In genomic region chr6:127444466-127444865, GRCm38 (mm10) we compare ENCODE assay signal across 12 mouse cellular contexts. TPM values are rescaled to one million over a fixed set of nuclear protein-coding genes. Genes with fewer than 3 reads are reported as not detected.
DNase-seq lines count a peak whose midpoint lies in the region; ATAC-seq lines count a peak whose summit lies in the region.
"Had no signal": no experiment of that assay in that cellular context is flagged by ENCODE, and none has a peak within 500 bp of the region (broad histone marks: within the 10 kb centered on the region; RNA-seq: fewer than 3 reads in every experiment).

No protein-coding gene starts in this region.

- no peak for ATAC-seq in midbrain, embryonic 12.5 days (ENCODE audit: low FRiP score, low read depth)
- ATAC-seq in midbrain, embryonic 16.5 days, result no peak
- ATAC-seq in liver, embryonic 11.5 days (replicated peaks; ENCODE audit: low FRiP score), result peak; percentile 91

- H3K27me3 ChIP-seq in midbrain, embryonic 12.5 days, result peaks cover 18% of the 10 kb centered on the region; the same call in 1 of the 2 replicates
- H3K27me3 ChIP-seq in midbrain, embryonic 16.5 days (ENCODE audit: control insufficient read depth, insufficient read depth, low read depth, low read length), result no peaks in the 10 kb centered on the region; the same call in 1 of the 2 replicates
- peaks cover 3% of the 10 kb centered on the region; the same call in 1 of the 2 replicates for H3K27me3 ChIP-seq in liver, embryonic 11.5 days (replicated peaks; ENCODE audit: control insufficient read depth, insufficient read depth, low read length)

- peak; percentile 42 to 49 for DNase-seq in cerebellum, postnatal 10 days
- no peak for DNase-seq in cerebellum, adult 18-20 months
- DNase-seq in liver, embryonic 11.5 days (ENCODE audit: low spot score), result no peak
- peak; percentile 70 to 86 for DNase-seq in spleen, postnatal 36 days (ENCODE audit: low spot score in 2 of 2)
- DNase-seq in gastrocnemius, adult 8-10 months (ENCODE audit: low spot score in 2 of 2), result no peak
- no peak for DNase-seq in cerebellum, adult 11-12 months
- DNase-seq: kidney, adult 8-10 months; lung, postnatal 36 days; right cerebral cortex, adult 18-20 months had no signal

- WGBS in midbrain, embryonic 12.5 days, result 42% methylated on average over 4 of the region's 4 CpGs
- 26% methylated on average over 4 of the region's 4 CpGs for WGBS in midbrain, embryonic 16.5 days
- 59% methylated on average over 4 of the region's 4 CpGs for WGBS in liver, embryonic 11.5 days

- H3K4me2 ChIP-seq in midbrain, embryonic 12.5 days (replicated peaks), result no peak overlapping the region
- no peak overlapping the region for H3K4me2 ChIP-seq in midbrain, embryonic 16.5 days (ENCODE audit: low read length)
- no peak overlapping the region for H3K4me2 ChIP-seq in liver, embryonic 11.5 days
- H3K4me2 ChIP-seq: limb, embryonic 13.5 days had no signal

- peaks cover 65% of the 10 kb centered on the region for H3K4me1 ChIP-seq in midbrain, embryonic 12.5 days
- H3K4me1 ChIP-seq in midbrain, embryonic 16.5 days (ENCODE audit: control insufficient read depth, insufficient read depth, low read length), result peaks cover 20% of the 10 kb centered on the region
- no peaks in the 10 kb centered on the region for H3K4me1 ChIP-seq in liver, embryonic 11.5 days (replicated peaks; ENCODE audit: control insufficient read depth, insufficient read depth, low read length)

- no peak overlapping the region for H3K4me3 ChIP-seq in midbrain, embryonic 12.5 days
- no peak overlapping the region for H3K4me3 ChIP-seq in midbrain, embryonic 16.5 days (ENCODE audit: low read depth, low read length)
- H3K4me3 ChIP-seq in liver, embryonic 11.5 days (ENCODE audit: low read depth, low read length), result no peak overlapping the region
- H3K4me3 ChIP-seq: limb, embryonic 13.5 days had no signal

- H3K9ac ChIP-seq in midbrain, embryonic 12.5 days (replicated peaks), result no peak overlapping the region
- no peak overlapping the region for H3K9ac ChIP-seq in midbrain, embryonic 16.5 days (ENCODE audit: low read depth, low read length)
- no peak overlapping the region for H3K9ac ChIP-seq in liver, embryonic 11.5 days (ENCODE audit: low read depth, low read length)
- H3K9ac ChIP-seq: limb, embryonic 13.5 days had no signal

- H3K36me3 ChIP-seq in midbrain, embryonic 12.5 days, result no peaks in the 10 kb centered on the region
- H3K36me3 ChIP-seq in midbrain, embryonic 16.5 days (ENCODE audit: control insufficient read depth, insufficient read depth, low read length), result no peaks in the 10 kb centered on the region
- no peaks in the 10 kb centered on the region for H3K36me3 ChIP-seq in liver, embryonic 11.5 days (ENCODE audit: control insufficient read depth, insufficient read depth, low read length)
- H3K36me3 ChIP-seq: limb, embryonic 13.5 days had no signal

- H3K27ac ChIP-seq in midbrain, embryonic 12.5 days (replicated peaks), result peak overlapping the region; percentile 63; the same call in 1 of the 2 replicates
- H3K27ac ChIP-seq in midbrain, embryonic 16.5 days (ENCODE audit: low read length), result no peak overlapping the region
- no peak overlapping the region for H3K27ac ChIP-seq in liver, embryonic 11.5 days (ENCODE audit: low read depth, low read length)
- H3K27ac ChIP-seq: limb, embryonic 13.5 days had no signal

- no peaks in the 10 kb centered on the region for H3K9me3 ChIP-seq in midbrain, embryonic 12.5 days
- H3K9me3 ChIP-seq in midbrain, embryonic 16.5 days (replicated peaks; ENCODE audit: control insufficient read depth, low read length, poor library complexity, severe bottlenecking), result no peaks in the 10 kb centered on the region
- H3K9me3 ChIP-seq in liver, embryonic 11.5 days (ENCODE audit: control insufficient read depth, low read length), result no peaks in the 10 kb centered on the region
- H3K9me3 ChIP-seq: limb, embryonic 13.5 days had no signal

RNA-seq across cellular contexts. Expression of gene Parp11, which starts 2.2 kb away (rescaled TPM):
- 71.8 and 72.0 TPM in 2 replicates for polyA plus RNA-seq in midbrain, embryonic 12.5 days (2016; fragmentation: Nextera tagmentation; extraction: Ambion mirVana)
- polyA plus RNA-seq in midbrain, embryonic 16.5 days (2015; fragmentation: Nextera tagmentation; extraction: Ambion mirVana), result 90.5 and 100 TPM in 2 replicates
- polyA plus RNA-seq in liver, embryonic 11.5 days (2014; fragmentation: Nextera tagmentation; extraction: Ambion mirVana), result 14.8 and 16.1 TPM in 2 replicates
- 1 to 10 TPM; 2.9 to 4.0 (median 3.9) TPM for total RNA-seq in gastrocnemius, adult 8-10 months (2022)

Comparison
In these comparisons a context has a peak if more than half of its experiments do, and no peak if none do; other contexts are left out.
1. DNase-seq: peak in cerebellum, postnatal 10 days (2 of 2) and spleen, postnatal 36 days (2 of 2); none in cerebellum, adult 18-20 months (0 of 2), liver, embryonic 11.5 days (single experiment), gastrocnemius, adult 8-10 months (0 of 2) and cerebellum, adult 11-12 months (single experiment).